Mouse (Mus musculus): ENCODE measurements around the gene Nr5a2.

GRCm38 (mm10) chr1:136823897-136824296 is 136.4 kb downstream of the Nr5a2 start:
- TF ChIP-seq CTCF (IDR thresholded peaks at IDR 0.05; ENCODE audit: extremely low read depth, insufficient read depth, low read length), result no peak
- no peak for TF ChIP-seq POLR2A (IDR thresholded peaks at IDR 0.05; ENCODE audit: extremely low read depth, insufficient read depth, low read length)
